Mouse (Mus musculus) bone marrow macrophage, adult 2 months (primary cell): ENCODE measurements at regions not wholly inside any gene's neighbourhood (a gene's known extent, or its start where the extent isn't known, plus 50 kb on each side); places are given as distances from the start of the nearest gene placed in this dataset.

Experiments used
- CTCF ChIP-seq: IDR thresholded peaks from 2 replicates; pipeline ENCODE4 v1.5.1; 2012; ENCODE audit warnings: low read depth, mild to moderate bottlenecking, low read length, moderate library complexity
- POLR2A ChIP-seq: IDR thresholded peaks from 2 replicates; pipeline ENCODE4 v1.6.1; 2012; ENCODE audit warnings: mild to moderate bottlenecking, low read depth, low read length, borderline replicate concordance

- no peak for TF ChIP-seq CTCF
- TF ChIP-seq POLR2A: no peak
Observed at GRCm38 (mm10) chr2:148192946-148193345, 146.2 kb upstream of the Foxa2 start.
